Mouse (Mus musculus): ENCODE measurements around the gene Cdk19.

The Cdk19 gene

DNA sequence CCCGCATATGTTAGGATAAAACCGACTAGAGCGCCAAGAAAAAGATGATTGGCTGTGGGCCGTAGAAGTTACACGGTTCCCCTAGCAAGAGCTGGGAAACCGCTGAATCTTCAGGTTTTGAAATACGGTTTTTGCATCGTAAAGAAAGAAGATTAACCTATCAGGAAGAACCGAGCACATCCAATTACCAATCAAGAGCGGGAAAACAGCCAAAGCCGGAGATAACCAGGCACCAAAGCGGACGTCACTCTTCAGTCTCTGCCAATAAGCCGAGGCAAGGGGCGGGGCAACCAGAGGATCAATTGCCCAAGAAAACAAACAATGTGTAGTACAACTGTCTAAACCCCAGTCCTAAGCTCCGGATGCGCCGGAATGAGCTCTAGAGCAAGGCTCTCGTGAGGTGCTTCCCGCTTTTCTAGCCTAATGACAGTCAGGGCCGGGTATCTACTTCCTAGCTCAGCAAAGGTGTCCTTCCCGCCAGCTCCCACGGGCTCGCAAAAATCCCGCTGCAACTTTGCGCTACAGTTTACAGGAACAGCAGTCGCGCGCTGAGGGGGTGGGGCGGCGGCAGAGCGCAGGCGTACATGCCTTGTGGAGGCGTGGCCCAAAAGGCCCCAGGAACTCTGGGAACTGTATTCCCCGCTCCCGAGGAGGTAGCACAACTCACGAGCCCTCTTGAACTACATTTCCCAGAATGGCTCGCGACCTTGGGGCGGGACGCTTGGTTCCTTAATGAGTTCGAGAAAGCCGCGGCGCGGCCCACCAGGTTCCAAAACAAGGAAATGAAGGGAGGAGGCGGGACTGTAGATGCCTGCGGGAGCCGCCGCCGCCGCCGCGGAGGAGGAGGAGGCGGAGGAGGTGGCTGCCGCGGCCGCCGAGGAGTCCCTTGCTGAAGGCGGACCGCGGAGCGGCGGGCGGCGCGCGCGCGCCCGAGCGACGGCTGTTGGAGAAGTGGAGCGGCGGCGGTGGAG lies 9.5 kb downstream of the Cdk19 start:
- peak; percentile 98 for DNase-seq (ENCODE audit: low read depth, low spot score)

DNA sequence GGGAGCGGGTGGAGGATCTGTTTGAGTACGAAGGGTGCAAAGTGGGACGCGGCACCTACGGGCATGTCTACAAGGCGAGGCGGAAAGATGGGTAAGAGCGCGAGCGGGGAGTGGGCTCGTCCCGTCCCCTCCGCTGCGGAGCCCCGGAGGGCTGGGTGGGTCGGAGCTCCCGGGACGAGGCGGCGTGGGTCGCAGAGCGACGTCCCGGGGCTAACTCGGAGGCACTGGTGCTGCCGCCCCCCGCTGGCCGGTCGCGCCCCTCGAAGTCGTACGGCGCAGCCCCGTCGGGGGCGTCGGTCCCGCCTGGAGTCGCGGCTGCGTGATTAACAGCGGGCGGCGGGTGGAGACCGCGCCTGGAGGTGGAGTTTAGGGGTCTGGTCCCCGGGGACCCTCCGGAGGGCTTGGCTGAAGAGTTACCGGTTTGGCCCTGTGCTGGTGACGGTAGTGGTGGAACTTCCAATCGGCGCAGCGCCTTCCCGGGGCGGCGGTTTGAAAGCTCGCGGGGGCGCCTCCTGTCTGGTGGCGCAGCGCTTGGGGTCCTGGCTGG lies 10.3 kb downstream of the Cdk19 start:
- no peak for DNase-seq (ENCODE audit: low read depth, low spot score)

DNA sequence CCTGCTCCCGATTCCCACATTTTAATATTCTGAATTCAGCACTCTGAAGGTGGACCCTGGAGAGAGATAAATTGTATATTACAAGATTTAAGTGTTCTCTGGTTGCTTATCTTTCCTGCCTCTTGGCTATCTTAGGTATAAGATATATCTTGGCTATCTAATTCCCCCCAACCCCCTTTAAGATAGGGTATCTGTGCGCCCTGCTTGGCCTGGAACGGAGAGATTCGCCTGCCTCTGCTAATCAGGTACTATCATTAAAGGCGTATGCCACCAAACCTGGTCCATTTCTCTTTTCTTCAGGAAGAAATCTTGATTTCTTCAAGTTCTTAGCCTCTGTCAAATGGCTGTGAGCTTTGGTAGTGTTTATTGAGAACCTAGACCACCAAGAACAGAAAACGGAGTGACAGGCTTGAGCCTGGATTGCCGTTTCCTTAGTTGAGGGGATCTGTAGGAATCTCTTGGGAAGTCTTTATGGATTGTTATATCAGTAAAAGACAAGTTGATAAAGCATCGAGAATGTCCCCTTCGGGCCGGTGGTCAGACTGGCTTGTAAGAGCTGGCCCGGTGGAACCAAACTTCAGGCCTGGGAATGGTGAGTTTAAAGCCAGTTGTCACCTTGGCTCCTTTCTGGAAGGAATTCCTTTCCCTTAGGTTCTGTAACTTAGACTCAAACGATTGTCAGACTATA lies 11.0 kb downstream of the Cdk19 start:
- DNase-seq (ENCODE audit: low read depth, low spot score), result no peak

DNA sequence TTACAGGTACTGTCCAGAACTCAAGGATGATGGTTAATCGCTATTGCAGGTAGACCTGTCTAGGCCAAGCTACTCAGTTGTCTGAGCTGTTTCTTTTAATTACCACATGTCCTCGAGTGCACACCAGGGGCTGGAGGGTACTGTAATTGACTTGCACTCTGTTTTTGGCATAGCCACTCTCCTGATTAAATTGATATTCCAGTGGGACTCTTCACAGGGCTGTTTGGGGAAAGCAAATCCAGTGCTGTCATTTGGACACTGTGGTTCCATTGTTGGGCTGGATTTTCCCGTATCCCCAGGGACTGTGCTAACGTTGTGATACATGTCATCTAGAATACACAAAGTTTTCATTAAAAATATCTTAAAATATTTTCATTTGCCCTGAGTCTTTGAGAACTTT lies 11.8 kb downstream of the Cdk19 start:
- DNase-seq (ENCODE audit: low read depth, low spot score), result peak; percentile 28

DNA sequence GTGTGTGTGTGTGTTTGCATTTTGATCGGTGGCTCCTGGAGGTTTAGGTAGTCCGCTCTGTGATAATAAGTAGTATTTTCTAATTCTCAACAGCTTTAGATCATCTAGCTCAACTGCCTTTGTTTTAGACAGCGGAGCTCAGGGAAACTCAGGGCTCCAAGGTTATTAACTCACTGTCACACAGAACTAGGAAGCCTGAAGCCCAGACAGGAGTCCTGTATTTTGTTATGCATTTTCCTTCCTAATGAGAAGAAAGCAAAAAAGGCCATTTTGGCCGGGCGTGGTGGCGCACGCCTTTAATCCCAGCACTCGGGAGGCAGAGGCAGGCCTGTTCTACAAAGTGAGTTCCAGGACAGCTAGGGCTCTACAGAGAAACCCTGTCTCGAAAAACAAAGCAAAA lies 14.7 kb downstream of the Cdk19 start:
- DNase-seq (ENCODE audit: low read depth, low spot score), result no peak

DNA sequence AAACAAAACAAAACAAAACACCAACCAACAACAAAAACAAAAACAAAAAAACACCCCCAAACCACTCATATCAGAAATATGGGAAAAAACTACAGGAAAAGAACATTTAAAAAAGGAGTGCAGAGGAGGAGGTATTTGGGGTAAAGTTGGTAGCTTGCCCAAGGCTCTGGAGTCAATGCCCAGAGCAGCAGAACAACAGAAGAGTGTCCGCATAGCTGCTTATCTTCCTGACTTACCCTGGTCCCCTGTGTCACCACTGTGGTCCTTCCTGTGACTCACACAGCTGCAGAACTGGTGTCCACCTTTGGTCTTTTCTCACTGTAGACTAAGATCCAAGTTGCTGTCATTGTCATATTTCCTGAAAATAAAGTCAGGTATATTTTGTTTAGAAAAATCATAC lies 15.2 kb downstream of the Cdk19 start:
- no peak for DNase-seq (ENCODE audit: low read depth, low spot score)

DNA sequence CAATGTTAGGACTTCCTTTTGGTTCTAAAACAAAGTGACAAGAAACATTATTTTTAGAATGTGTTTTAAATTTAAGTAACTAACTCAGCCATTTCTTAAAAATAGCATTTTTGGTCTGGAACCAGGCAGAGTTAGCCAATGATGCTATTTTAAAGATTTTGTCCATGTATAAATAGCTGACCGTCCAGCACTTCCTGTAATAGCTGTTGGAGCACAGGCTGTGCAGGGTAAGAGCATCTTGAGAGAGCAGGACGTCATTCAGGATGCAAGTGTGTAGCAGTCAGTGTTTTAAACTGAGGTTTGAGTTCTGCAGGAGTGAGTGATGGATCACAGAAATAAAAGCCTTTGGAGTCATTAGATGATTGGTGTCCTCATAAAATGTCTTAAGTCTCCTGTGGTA lies 18.8 kb downstream of the Cdk19 start:
- no peak for DNase-seq (ENCODE audit: low read depth, low spot score)

DNA sequence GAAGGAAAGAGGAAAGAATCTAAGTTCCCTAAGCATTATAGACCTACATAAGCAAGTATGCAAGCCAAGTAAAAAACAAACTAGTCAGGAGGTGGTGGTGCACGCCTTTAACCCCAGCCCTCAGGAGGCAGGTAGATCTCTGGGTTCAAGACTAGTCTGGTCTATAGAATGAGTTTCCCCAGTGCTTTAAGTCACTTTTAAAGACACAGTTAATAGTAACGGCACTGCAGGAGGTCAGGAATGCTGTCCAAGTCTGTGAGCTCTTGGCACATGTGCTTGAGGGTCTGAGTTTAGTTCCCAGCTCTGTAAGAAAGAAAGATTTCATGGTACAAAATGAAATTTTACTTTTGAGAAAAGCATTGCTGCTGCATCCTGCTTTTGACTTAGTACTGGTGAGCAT lies 19.8 kb downstream of the Cdk19 start:
- no peak for DNase-seq (ENCODE audit: low read depth, low spot score)

DNA sequence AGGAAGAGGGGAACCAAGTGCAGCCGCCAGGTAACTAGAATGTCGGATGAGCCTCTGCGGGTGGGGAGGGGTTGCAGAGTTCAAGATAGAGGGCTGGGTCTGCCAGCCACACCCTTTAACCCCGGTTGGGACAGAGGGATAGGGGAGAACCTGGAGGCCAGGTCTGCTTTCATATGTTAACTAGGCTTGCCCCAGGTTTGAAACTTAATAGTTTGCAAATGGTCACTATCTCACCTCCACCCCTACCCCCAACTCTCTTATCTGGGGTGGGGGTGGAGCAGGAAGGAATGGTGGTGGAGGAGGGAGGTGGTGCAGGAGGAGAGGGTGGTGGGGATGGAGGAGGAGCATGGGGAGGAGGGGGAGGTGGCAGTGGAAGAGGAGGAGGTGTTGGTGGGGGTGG lies 23.6 kb downstream of the Cdk19 start:
- DNase-seq (ENCODE audit: low read depth, low spot score), result no peak

DNA sequence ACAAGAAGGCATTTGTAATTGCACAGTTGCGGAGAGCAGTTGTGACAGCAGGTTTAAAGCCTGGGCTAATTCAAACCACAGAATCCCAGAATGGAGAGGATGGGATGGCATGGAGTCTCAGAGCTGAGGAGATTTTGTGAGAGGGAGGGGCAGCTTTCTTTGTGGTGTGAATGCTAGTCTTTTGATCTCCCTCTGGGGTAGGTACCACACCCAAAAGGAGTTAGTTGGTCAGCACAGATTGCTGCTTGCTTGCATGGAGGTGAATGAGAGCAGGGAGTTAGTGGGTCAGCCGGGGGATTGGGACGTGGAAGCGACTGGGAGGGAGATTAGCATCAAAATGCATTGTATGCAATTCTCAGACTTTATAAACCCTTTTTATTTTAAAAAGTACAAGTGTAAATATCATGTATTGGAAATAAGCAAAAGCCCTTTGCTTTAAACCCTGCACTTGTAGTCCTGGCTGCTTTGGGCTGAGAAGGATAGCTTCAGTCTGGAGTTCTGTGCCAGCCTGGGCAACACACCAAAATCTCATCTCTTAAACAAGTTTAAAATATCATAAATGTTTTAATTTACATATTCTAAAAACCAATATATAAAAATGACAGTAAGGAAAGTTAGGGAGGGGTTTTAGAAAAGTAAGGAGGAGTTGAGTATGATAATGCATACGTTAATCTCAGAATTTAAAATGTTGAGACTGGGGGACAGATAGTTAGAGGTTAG lies 25.4 kb downstream of the Cdk19 start:
- DNase-seq (ENCODE audit: low read depth, low spot score), result no peak

DNA sequence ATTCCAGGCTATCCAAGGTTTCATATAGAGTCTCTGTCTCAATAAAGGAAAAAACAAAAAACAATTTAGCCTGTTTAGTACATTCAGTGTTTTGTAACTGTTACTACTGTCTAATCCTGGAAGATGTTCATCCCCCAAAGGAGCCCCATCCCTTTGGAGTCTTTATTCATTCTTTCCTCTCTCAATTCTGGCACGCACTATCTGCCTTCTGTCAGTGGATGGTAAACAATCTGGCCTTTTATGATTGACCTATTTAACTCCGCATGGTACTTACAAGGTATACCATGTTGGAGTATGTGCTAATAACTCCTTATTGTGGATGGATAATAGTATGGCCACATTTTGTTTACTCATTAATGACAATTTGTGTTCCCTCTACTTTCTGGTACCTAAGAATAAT lies 26.6 kb downstream of the Cdk19 start:
- DNase-seq (ENCODE audit: low read depth, low spot score), result no peak

DNA sequence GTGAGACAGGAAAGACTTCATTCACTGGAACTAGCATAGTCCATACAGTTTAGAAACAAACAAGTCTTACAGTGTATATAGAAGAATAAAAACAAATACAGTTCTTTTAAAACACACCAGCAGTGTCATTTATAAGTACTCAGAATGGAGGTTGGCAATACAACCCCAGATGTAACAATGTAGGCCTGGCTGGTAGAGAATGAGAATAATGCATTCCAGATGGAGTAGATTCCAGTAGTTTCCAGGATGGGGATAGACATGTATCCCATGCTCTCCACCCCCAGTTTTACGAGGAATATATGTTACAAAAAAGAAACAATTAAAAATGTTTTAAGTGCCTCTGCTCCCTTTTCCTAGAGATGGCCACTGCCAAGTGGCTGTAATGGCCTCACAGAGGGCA lies 29.2 kb downstream of the Cdk19 start:
- no peak for DNase-seq (ENCODE audit: low read depth, low spot score)

DNA sequence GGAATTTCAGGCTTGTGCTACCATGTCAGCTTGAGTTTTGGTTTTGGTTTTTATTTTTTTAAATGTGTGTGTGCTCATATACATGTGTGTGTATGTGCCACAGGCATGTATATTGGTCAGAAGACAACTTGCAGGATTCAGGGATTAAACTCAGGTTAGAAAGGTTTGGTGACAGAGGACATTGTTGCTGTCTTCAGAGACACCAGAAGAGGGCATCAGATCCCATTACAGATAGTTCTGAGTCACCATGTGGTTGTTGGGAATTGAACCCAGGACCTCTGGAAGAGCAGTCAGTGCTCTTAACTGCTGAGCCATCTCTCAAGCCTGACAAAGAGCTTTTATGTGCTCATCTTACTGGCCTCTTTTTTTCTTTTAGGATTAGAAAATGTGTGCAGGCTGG lies 30.8 kb downstream of the Cdk19 start:
- DNase-seq (ENCODE audit: low read depth, low spot score), result peak; percentile 47

DNA sequence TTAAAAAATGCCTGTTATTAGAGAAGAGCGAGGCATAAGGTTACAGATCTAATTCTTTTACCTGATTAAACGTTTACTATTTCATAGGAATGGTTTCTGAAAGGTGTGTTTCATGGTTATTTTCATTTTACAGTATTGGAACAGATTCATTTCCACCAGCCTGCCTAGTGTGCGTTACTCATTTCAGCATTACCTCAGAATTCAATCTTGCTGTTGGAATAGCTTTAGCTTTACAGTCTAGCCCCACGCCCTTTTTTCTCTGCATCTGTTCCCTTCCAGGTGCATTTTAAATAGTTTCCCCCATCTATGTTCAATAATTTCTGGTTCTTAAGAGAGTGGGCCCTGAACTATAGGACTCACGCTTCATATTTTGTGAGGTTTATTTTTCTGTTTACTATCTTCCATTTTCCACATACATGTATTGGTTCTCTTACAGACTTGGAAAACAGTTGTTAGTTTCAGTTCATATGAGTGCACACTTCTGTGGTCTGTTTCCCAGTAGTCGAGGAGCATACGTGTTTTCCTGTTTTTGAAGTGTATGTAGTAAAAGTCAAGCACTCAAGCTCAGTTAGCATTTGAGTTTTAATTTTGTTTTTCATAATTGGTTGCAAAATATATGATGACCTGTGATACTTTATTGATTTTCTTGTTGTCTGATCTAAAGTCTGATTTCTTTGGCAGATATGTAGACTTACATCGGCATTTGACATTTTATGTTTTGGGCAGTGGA lies 32.0 kb downstream of the Cdk19 start:
- peak; percentile 54 for DNase-seq (ENCODE audit: low read depth, low spot score)

DNA sequence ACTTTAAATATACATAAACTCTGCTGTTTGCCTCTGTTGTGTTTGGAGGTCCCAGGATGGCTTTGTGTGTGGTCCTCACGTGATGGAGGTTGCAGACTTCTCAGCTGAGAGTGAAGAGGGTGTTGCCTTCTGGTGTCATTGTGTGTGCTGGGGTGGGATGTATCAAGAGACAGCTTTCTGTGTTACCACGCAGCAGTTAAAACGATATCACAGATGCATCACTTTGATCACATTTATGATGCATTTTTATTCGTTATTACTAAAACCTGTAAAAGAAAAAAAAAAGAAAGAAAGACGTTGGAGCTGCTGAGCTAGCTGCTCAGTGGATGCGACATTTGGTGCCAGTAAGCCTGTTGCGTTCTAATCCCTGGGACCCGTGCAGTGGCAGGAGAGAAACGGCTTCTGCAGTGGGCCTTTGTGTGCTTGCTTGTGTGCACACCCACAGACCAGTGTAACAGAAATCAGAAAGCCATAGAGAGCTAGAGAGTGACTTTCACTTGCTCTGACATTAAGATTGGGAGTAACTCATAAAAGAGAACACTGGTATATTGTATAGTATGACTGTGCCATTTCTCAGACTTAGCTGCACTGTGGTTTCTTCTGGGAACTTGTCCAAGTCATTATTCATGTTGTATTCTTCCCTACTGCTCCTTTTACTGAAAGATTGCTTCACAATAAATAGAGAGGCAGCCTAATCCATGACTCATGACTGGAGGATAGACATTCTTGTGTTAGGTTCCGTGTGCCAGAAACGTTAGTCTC lies 32.7 kb downstream of the Cdk19 start:
- peak; percentile 46 for DNase-seq (ENCODE audit: low read depth, low spot score)

DNA sequence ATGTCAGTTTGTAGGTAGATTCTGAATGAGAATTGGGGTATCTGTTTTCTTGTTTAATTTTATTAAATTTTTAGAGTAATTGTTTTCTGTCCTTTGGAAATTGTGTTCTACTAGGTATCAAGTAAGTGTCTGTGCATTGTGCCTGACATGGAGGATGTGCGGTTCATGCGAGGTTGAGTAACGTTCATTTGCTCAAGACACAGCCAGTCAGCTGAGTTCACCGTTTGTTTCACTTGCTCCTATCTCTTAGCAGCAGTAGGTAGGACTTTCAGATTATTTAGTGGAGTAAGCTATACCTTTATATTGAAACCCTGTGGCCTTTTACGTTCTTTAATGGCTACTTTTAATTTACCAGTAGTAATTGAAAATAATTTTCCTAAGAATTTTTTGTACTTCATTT lies 34.4 kb downstream of the Cdk19 start:
- DNase-seq (ENCODE audit: low read depth, low spot score), result no peak

DNA sequence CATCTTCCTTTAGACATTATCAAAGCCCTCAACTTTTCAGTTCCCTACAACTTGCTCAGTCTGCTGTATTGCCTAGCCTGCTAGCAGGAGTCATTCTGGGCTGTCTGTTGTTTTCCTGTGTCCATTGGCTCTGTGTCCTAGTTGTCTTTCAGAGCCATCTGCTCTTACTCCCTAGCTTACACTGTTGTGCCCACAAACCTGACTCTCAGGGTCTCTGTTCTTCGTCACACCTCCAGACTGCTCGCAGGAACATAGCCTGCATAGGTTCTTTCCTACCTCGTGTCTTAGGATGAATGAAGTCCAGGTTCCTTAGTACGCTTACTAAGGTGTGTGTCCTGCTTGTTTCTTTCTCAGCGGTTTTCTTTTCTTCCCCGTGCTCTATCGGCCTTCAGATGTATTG lies 35.5 kb downstream of the Cdk19 start:
- no peak for DNase-seq (ENCODE audit: low read depth, low spot score)

DNA sequence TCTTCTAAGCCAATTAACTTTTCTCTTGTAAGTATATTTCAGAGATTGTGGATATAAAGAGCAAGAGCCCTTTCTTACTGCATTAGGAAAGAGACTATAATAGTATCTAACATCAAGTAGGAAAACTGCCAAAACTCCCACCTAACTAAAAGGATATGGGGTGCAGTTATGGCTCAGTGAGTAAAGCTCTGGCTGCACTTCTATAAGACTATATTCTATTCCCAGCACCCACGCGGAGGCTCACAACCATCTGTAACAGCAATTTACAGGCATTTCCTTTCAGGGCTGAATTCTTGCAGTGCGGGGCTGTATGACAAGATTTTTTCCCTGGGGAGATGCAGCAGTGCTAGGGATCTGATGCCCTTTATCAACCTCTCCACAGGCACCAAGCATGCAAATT lies 36.9 kb downstream of the Cdk19 start:
- DNase-seq (ENCODE audit: low read depth, low spot score), result no peak

DNA sequence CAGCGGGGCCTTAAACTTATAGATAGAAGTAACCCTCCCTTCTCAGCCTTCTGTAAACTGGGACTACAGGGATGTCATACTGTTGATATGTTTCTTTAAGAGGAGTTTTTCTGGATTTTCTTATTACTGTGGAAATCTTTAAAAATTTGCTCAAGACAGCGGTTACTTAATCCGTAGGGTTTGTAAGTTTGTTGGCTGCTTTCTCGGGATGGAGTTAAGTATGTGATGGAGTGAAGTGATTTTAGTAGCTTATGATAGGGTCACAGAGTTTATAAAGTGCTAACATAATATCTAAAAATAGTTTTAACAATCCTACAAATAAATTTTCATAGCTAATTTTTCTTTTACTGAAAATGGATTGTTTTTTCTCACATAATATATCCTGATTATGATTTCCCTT lies 38.9 kb downstream of the Cdk19 start:
- DNase-seq (ENCODE audit: low read depth, low spot score), result no peak

DNA sequence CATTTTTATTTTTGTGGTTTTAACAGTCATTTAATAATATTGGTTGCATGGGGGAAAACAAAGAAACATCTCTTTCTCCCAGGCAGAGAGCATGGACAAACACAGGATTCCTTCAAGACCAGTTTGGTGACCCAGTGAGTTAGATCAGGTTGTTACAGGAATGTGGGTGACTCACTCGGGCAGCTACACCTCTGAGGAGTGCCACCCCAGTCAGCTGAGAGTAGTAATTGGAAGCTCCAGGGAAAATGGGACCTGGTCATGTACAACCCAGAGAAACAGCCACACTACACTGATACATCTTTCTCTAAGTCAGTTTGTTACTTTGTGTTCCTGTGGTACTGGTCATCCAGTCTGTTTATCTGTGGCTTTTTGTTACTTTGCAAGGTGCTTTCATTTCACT lies 40.3 kb downstream of the Cdk19 start:
- DNase-seq (ENCODE audit: low read depth, low spot score), result no peak

DNA sequence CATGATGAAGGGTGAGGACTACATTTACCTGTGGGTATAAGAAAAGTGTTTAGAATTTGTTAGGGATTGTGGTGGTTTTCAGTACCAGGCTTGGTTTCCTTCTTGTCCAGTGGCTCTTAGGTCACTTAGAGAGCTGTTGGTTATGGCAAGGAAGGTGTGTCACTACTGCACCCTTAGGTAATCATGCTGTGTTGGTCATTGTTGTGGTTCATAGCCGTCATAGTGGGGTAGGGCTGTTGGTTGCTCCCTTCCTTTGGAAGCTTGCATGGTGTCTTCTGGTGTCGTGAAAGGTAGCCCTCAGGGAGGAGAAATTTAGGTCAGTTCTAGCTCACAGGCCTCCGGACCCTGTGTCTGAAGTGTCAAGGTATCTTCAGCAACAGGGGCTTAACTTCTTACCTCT lies 46.0 kb downstream of the Cdk19 start:
- no peak for DNase-seq (ENCODE audit: low read depth, low spot score)

Data from CD4-positive, CD25-positive, alpha-beta regulatory T cell, adult 2 months (primary cell).